In genomic region chr8:15623602-15624392, GRCm38 (mm10) we compare ENCODE assay signal across 7 mouse cellular contexts.
A peak's percentile ranks its signal among the peaks of the same experiment; 100 is the strongest.
DNase-seq lines count a peak whose midpoint lies in the region; TF ChIP-seq lines count a peak whose summit lies in the region.
"Not testable (repeated sequence)": the region's sequence is repeated elsewhere in the genome, so short reads cannot be mapped to it uniquely, and the experiment has no call there.

No protein-coding gene starts in this region.

- TF ChIP-seq POLR2A in ES-Bruce4 (IDR thresholded peaks at IDR 0.05; ENCODE audit: insufficient read depth, low read length), result not testable (repeated sequence)

- H3K27ac ChIP-seq in ES-Bruce4 (ENCODE audit: insufficient read depth, low read length); ES-E14 (ENCODE audit: insufficient read depth, low read depth, low read length, poor library complexity, severe bottlenecking): not testable (repeated sequence)

- TF ChIP-seq EP300 in ES-Bruce4 (IDR thresholded peaks at IDR 0.05; ENCODE audit: insufficient read depth, low read depth, low read length), result not testable (repeated sequence)

- peak overlapping the region; percentile 88 for H3K9ac ChIP-seq in ES-Bruce4 (ENCODE audit: low read depth, poor library complexity, severe bottlenecking)
- peak overlapping the region; percentile 53 for H3K9ac ChIP-seq in ES-E14 (ENCODE audit: insufficient read depth, low read depth, low read length, poor library complexity, severe bottlenecking)

- DNase-seq in ES-E14 (ENCODE audit: low read depth, low spot score) (peak; percentile 15), WW6 (ENCODE audit: low read depth, low spot score) (peak; percentile 20)
- peak; percentile 6 for DNase-seq in cerebellum, adult 11 months
- DNase-seq in cerebellum, adult 9-11 months, result peak; percentile 12
- DNase-seq in cerebellum, postnatal 14 days, result peak; percentile 22 to 64
- peak; percentile 20 for DNase-seq in left cerebral cortex, postnatal 4 days

- in situ Hi-C loops in ES-E14 (cut with MboI; ENCODE audit: low sequenced_read_pairs in 2 of 2, unreplicated experiment in 2 of 2), result not testable (repeated sequence)

- not testable (repeated sequence) for H3K9me3 ChIP-seq in ES-Bruce4 (replicated peaks; ENCODE audit: control insufficient read depth, insufficient read depth, low read length, poor library complexity, severe bottlenecking); ES-E14 (ENCODE audit: control insufficient read depth, insufficient read depth, low read depth, low read length)

- TF ChIP-seq CTCF in ES-Bruce4 (IDR thresholded peaks at IDR 0.05; ENCODE audit: low read depth, low read length), result not testable (repeated sequence)

- not testable (repeated sequence) for H3K4me1 ChIP-seq in ES-Bruce4 (ENCODE audit: control insufficient read depth, insufficient read depth, low read length); ES-E14 (ENCODE audit: control insufficient read depth in 2 of 2, insufficient read depth in 2 of 2, low read length in 2 of 2, poor library complexity in 1 of 2)

- H3K4me3 ChIP-seq in ES-Bruce4 (ENCODE audit: low read depth, low read length) (peak overlapping the region; percentile 88), ES-E14 (ENCODE audit: insufficient read depth in 1 of 2, low read depth in 1 of 2, low read length in 2 of 2, poor library complexity in 1 of 2, severe bottlenecking in 1 of 2) (peak overlapping the region; percentile 62 to 69)

- not testable (repeated sequence) for H3K27me3 ChIP-seq in ES-Bruce4 (ENCODE audit: control insufficient read depth, insufficient read depth, low read length, poor library complexity, severe bottlenecking)

- intact Hi-C loops in left cerebral cortex, postnatal 4 days (cut with DNase I), result not testable (repeated sequence)

- H3K36me3 ChIP-seq in ES-Bruce4 (ENCODE audit: control insufficient read depth, insufficient read depth, low read length, poor library complexity, severe bottlenecking); ES-E14 (ENCODE audit: control insufficient read depth, insufficient read depth, low read length, poor library complexity, severe bottlenecking): not testable (repeated sequence)
